Mouse (Mus musculus): ENCODE results near the gene Gzma. TPM values are rescaled to one million over a fixed set of nuclear protein-coding genes. Genes with fewer than 3 reads are reported as not detected.

Gzma gene
- 59.1 TPM for total RNA-seq (2023)

GRCm38 (mm10) chr13:113100879-113101278, at the start of gene Gzma:
Gzma (minus strand) TSS chr13:113100981.

GRCm38 (mm10) chr13:113046211-113046883, 54.4 kb downstream of the Gzma start, which contains the start of gene Gpx8:
Gpx8 (minus strand) TSS chr13:113046410.

Other genes with a start within 250 kb of the Gzma start
- 60.4 TPM for gene Mtrex, start 173.6 kb downstream of the Gzma start, total RNA-seq (2023)
- gene Dhx29, start 173.5 kb downstream of the Gzma start, total RNA-seq (2023): 17.6 TPM
- 2.0 TPM for gene Ccno, start 113.2 kb downstream of the Gzma start, total RNA-seq (2023)
- not detected for gene Mcidas, start 107.1 kb downstream of the Gzma start, total RNA-seq (2023)
- gene Cdc20b, start 65.9 kb downstream of the Gzma start, total RNA-seq (2023): not detected
- not detected for gene Gpx8, start 54.6 kb downstream of the Gzma start, total RNA-seq (2023)
- 0.27 TPM for gene Esm1, start 108.7 kb upstream of the Gzma start, total RNA-seq (2023)
- gene Gzmk, start 124.9 kb upstream of the Gzma start, total RNA-seq (2023): 0.68 TPM
- not detected for gene BC067074, start 192.2 kb upstream of the Gzma start, total RNA-seq (2023)

All from CD4-positive naive resting alpha-beta T cell, adult 57 days (primary cell).